Mouse (Mus musculus) kidney, adult 11 months (tissue): ENCODE results near the gene Ptchd3.

Experiments used
- DNase-seq: peaks from one replicate; pipeline ENCODE4 v3.0.0; 2022

Ptchd3 gene

DNA sequence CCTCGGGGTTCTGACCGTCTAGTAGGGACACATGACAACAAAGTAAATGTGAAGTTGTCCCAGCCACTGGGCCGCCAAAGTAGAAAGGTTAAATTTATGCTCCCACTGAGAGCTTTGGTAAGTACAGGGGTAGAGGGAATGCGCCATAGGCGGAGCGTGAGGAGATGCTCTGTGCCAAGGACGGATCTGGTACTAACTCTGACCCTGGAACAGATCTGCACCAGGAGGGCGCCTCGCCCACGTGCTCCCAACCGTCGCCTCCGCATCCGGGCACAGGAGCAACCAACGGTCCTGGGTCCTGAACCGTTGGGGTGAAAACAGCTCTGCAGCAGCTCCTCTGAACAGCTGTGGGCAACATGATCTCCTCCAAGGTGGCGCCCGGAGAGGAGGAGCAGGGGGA is at the start of gene Ptchd3:
Gene Ptchd3, plus strand, starts transcription at position 301 of the 400 bp plus-strand sequence.
- no peak for DNase-seq

DNA sequence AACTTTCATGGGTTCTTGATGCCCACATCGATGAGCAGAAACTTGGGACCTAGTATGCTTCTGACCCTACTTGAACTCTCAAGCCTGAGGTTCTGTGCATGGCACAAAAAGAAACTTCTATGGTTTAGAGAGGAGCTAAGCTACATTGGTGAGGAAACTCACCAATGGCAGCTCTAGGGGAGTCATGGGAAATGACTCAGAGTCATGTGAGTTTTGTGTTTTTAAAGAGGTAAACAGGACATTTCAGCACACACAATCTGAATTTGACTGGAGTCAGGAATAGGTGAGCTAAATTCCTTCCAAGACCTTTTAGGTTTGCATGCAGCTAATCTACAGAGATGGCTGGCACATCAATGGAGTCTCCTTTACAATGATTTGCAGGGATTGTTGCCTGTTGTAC is 48.2 kb upstream of the Ptchd3 start:
- no peak for DNase-seq

DNA sequence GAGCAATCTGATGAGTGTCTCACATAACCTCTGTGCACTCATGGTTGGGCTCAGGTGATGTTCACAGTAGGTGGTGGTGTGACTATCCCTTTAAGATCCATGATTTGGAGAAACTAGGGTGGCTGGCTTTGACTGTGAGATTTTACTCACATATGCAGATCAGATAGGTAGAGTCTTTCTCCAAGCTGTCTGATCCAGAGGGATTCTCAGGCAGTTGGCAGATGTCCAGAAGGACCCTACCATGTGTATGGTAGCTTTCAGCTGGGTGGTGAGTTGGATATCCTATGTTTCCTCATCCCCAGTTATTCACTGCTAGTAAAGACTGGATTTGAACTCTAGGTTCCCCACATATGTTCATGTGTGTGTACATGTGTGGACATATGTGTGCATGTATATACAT is 42.6 kb upstream of the Ptchd3 start:
- DNase-seq = no peak

DNA sequence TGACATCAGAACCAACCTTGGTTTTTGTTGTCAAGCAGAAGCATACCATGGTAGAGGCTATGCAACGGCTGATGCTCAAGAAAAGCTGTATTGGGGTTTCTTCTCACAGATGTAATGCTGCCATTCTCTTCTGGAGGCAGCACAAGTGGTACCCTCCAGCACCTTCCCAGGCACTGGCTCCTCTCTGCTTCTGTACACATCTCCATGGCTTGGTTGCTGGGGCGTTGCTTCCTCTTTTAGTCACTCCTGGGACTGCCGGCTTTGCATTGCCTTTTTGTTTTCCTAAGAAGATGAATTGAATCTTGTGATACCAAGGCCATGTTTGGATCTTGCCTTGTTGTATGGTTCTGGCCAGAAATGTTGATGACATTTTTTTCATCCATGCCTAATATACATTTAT is 40.5 kb upstream of the Ptchd3 start:
- DNase-seq = no peak

DNA sequence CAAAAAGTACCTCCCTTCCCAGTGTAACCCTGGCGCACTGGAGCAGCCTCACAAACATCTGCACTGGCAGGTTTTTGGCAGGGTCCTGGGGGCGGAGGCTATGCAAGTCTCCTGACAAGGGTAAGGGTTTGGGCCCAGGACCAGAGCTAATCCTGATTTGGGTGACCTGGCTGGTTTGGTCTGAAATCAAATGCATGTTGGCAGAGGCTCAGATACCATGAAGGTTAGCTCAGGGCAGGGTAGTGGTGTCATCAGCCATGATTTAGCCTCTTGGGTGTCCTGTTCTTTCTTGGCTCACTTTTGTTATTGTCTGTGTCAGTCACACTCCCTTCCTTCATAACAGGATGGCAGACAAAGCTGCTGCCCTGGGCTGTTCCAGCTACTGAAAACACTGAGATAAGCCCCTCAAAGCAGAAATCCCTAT is 39.4 kb upstream of the Ptchd3 start:
- peak; percentile 71 for DNase-seq

DNA sequence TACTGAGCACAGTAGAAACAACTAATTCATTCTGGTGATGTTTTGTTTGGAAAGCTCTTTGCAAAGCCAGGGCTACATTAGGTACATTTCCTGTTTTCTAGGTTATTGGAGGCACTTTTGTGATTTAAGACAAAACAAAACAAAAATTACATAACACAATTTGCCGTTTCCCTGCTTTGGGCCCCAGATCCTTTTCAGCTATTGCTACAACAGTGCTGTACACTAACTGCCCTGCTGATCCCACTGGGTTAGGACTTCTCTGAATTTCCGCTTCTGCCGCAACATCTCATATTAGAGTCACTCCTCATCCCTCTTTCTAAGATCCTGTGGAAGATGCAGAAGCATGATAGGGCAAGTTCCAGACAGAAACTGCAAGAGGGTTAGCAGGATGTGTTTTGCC is 38.6 kb upstream of the Ptchd3 start:
- DNase-seq = no peak

DNA sequence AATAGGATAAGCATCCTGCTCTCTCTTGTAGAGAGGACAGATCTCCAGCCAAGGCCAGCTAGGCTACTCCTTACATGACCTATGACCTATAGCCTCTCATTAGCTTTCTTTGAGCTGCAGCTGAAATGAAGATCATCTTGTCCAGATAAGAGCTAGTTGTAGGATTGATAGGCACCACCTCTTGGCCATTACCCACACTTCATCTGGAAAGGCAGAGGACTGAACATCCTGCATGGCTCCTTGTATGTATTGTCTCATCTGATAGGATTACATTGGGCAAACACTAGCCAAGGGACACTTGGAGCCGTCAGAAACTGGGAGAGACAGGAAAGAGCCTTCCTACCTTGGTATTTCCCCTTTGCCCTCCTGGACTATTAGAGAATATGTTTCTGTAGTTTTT is 38.1 kb upstream of the Ptchd3 start:
- no peak for DNase-seq

DNA sequence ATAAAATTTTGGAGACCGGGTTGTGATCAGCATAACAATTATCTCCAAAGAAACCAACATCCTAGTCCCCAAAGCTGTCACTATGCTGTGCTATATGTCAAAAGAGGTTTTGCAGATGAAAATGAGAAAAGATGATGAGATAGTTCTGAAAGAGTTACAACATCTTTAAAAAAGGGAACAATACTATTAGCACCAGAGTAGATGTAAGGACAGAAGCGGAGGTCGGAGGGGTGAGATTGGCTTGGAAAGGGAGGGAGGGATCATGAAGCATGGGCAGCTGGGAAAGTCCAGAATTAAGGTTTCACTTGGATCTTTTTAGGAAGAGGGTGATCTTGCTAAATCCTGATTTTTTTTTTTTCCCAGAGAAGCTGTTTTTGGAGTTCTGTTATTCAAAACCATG is 36.5 kb upstream of the Ptchd3 start:
- DNase-seq = no peak

DNA sequence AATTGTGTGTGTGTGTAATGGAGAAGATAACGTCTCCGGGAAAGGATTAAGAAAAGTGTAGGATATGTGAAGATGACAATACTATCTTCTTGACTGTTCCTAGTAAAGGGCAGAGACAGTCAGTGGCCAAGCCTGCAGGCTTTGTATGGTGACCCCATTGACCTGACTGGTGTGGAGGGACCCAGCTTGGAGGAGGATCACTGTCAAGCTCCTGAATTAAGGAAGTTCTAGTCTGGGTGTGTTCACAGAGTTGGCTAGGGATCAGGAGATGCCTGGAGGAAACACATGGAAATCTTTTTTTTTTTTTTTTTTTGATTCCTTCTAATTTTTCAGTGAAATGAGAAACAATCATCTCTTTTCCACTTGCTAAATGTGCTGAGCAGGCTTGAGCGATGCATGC is 35.9 kb upstream of the Ptchd3 start:
- DNase-seq = peak; percentile 28

DNA sequence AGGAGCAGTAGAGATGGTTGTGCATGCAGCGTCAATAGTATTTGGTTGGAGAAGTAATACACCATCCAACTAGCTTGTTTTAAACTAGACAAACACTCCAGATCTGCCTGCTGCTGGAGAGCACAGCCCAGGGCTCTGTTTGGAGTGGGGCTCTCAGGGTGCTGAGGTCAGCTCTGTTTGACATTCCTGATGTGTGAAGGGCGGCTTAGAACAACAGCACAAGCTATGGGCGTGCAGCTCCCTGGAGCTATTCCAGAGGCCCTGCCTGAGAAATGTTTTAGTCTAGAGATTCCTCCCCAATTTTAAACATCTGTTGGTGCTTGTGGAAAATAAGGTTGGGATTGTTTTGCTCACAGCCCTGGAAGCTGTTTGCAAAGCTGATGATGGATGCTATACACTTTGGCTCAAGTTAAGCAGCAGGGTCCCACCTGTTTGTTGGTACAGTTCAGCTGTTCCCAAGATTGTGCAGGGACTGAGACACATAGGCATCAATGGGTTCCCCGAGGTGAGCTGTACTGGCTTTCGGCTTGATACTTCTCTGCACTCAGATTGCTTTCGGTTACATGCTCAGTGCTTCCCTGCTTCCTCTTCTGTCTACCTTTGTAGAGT is 35.4 kb upstream of the Ptchd3 start:
- peak; percentile 43 for DNase-seq

DNA sequence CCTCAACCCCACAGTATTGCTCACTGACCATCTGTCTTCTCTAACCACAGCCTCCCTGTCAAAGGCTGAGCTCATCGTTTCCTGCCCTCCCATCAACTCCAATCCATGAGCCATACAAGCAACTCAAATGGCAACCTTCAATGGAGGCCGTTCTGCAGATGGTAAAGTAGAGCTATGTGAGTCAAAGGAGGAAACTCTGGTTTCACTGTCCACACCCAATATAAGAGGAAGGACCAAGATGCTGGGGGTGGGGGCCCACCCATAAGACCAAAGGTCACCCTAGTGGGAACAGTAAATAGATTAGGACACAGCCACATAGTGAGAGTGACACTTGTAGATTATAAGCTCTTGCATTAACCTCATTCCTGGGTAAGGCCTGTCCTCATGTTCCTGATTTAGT is 34.1 kb upstream of the Ptchd3 start:
- no peak for DNase-seq

DNA sequence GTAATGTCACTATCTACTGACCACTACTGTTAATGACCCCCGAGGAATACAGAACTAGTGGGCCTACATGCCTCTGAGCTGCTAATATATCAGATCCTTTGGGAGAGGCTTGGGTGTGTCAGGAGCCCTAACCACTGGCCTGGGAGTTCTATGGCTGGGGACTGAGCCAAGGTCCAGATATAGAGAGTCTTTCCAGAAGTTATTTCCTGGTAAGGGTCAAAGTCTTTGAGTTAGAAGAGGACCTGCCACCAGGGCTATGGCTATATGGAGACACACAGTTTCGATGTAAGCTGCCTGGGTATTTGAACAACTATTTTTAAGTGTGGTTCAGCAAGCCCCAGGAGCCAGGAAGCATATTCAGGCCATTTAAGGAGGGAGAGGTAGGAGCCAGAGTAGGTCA is 31.5 kb upstream of the Ptchd3 start:
- no peak for DNase-seq

DNA sequence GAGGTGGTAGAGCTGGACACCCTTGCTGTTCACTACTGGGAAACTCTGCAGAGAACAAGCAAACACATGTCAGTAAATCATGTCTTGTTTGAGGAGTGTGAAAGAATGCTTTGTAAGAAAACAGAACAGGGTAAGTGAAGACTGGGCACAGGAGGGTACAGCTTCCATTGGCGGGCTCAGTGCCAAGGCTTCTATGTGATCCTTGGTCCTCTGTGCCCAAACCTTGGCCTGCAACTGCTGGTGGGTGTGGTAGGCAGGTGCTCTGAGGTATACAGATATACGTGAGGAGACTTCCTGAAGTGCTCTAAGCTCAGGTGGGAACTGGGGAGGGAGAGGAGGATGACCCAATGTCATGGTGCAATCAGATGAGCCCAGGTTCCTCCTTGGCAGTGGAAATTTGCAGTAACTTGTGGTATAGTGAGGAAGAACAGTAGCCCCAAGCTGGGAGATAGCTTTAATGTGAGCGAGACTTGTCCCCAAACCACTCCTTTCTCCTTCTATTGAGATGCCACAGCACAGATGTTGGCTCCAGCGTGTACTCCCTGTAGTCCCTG is 30.2 kb upstream of the Ptchd3 start:
- no peak for DNase-seq

DNA sequence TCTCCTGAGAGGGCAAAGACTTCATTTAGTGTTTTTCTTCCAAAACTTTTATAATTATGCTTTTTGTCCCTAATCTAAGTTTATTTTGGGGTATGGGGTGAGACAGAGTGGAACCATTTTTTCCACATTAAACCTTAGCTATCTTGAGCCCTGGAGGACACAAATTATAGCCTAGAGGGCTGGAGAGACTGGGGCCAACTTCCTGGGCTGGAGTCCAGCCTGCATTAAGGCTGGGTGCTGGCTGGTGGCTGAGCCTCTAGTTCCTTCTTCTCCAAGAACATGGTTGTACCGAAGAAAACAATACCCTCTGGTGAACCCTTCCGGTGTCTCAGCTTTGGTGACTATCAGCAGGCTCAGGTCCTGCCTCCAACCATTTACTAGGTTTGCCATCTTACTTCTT is 27.3 kb upstream of the Ptchd3 start:
- no peak for DNase-seq

DNA sequence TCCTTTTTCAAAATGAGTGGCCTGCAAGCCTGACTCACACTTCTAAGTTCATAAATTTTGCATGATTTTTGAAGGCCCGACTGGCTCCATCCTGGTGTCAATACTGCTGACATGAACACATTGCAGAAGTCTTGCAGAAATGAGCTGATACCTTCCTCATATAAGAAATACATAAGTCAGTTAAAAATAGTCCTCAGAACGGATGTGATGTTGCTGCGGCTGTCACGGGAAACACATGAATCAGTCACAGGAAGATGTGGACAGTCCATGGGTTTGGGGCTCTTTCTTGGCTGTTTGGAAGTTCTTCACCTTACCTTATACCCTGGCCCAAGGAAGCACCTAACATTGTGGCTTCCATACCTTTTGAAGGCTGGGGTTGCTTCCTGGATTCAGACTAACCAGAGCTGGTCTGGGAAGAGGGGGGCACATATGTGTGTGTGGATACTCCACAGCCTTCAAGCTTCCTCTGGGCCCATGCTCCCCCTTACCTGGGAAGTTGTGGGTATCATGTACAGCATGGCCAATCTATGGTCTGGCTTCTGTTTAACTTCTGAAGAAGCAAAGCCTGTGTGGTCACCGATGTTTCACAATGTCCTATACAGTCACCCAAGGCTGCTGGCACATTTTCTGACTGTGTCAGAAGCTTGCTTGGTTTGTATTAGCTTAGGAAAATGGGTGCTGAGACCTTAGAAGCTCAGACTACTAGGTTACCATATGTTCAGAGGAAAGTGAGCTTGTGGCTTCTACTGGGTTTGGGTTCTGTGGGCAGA is 25.6 kb upstream of the Ptchd3 start:
- peak; percentile 19 for DNase-seq

DNA sequence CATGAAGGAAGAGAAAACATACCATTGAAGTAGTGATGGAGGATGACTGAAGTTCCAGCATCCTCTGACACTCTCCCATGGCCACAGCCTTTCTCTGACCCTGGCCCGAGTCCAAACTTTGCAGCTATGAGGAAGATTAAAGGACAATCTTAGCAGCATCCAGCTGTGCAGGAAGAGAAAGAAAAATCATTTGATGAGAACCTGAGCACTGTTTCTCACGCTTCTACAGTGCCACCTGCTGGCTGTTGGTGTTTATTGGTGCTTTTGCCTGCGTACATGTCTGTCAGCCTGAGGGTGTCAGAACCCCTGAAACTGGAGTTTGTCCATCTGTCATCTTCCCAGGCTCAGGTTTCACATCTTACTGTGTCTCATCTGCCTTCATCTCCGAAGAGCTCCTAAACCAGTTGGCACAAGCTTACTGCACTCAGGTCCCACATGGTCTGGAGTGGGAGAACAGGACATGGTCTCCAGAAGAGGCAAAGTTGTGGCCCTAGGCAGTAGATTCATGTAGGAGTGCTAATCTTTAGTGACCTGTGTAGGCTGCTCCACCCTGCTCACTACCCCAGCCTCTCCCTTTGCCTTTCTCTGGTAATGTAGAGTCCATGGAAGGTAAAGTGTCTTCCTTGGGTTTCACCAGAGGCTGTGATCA is 21.7 kb upstream of the Ptchd3 start:
- peak; percentile 68 for DNase-seq

DNA sequence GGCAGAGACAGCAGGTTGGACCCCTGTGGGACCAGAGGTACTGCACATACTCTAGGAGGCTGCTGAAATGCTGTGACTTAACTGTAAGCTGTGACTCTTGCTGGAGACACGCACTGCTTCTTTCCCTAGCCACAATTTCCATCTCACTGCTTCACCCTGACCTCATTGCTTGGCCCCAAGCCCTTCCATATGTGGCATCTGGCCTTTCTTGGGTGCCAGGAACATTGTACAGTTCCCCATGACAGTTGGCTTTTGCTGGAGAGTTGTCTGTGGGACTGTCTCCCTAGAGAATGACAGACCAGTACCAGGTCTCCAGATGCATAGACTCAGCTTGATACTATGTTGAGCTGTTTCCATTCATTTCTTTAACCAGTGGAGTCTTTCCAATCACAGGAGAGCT is 21.2 kb upstream of the Ptchd3 start:
- DNase-seq = no peak

DNA sequence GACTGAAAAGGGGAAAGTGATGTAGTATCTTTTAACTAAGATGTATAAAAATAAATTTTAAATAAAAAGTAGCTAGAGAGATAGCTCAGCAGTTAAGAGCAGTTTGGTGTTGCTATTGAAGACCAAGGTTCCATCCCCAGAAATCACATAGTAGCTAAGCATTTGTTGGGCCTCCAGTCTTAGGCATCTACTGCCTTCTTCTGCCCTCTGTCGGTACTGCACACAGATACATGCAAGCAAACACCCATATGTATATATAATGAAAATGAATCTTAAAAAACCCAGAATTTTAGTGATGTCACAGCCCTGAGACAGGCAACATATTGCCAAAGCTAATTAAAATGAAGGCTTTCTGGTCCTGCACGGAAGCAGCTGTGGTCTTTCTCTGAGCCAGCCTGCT is 15.9 kb downstream of the Ptchd3 start:
- no peak for DNase-seq

DNA sequence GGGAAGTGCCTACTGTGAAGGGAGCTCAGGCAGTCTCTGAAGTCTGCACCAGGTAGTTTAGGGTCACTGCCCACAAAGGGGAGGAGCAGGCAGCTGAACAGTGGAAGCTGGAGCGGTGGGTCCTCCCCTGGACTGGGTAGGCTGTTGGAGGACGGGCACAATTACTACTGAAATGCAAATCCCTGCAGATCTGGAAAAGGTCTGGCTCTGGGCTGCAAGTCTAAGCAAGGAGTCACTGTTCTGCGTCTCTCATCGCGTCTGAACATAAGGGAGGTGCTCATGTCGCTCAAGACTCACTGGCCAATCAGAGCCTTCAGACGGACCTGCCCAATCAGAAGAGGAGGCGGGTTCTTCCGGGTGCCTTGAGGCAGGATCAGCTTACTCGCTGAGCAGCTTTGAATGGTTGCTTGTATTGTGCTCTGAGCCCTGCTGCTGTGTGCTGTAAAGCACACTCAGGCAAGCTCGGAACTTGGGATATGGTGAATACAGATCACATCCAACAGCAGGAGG is 17.8 kb downstream of the Ptchd3 start:
- DNase-seq = peak; percentile 52
